Mouse (Mus musculus): ENCODE data around the gene Ppp1r26. TPM values are rescaled to one million over a fixed set of nuclear protein-coding genes. Genes with fewer than 3 reads are reported as not detected.
A peak's percentile ranks its signal among the peaks of the same experiment; 100 is the strongest.

The Ppp1r26 gene
- 6.3 and 6.5 TPM in 2 replicates for polyA plus RNA-seq (2015; fragmentation: Nextera tagmentation; extraction: Ambion mirVana)

- Histone ChIP-seq H3K27me3 (ENCODE audit: control insufficient read depth, insufficient read depth, low read depth, low read length) (no peaks in the 10 kb centered on the region), H3K36me3 (ENCODE audit: control insufficient read depth, insufficient read depth, low read length) (peaks cover 5% of the 10 kb centered on the region; the same call in 1 of the 2 replicates), H3K4me2 (ENCODE audit: low read depth, low read length) (peak within 1 kb of the TSS; percentile 93), H3K4me3 (ENCODE audit: low read length) (peak within 1 kb of the TSS; percentile 65), H3K9ac (ENCODE audit: low read length) (peak within 1 kb of the TSS; percentile 83), H3K4me1 (replicated peaks; ENCODE audit: control insufficient read depth, insufficient read depth, low read length) (peaks cover 8% of the 10 kb centered on the region; the same call in 1 of the 2 replicates), H3K27ac (ENCODE audit: low read length) (peak within 1 kb of the TSS; percentile 77), H3K9me3 (ENCODE audit: control insufficient read depth, low read length) (no peaks in the 10 kb centered on the region)
- under 1% methylated on average over 83 of the region's 118 CpGs for WGBS
- peak; percentile 79 for ATAC-seq (ENCODE audit: low read depth)
Measured at GRCm38 (mm10) chr2:28446515-28447314, at the start of gene Ppp1r26. Ppp1r26 (plus strand) TSS chr2:28446800.

- Histone ChIP-seq H3K4me1 (replicated peaks; ENCODE audit: control insufficient read depth, insufficient read depth, low read length) (no peaks in the 10 kb centered on the region; the same call in 1 of the 2 replicates), H3K9ac (ENCODE audit: low read length) (no peak overlapping the region), H3K9me3 (ENCODE audit: control insufficient read depth, low read length) (no peaks in the 10 kb centered on the region), H3K27ac (ENCODE audit: low read length) (no peak overlapping the region), H3K4me3 (ENCODE audit: low read length) (no peak overlapping the region), H3K27me3 (ENCODE audit: control insufficient read depth, insufficient read depth, low read depth, low read length) (no peaks in the 10 kb centered on the region), H3K36me3 (ENCODE audit: control insufficient read depth, insufficient read depth, low read length) (no peaks in the 10 kb centered on the region), H3K4me2 (ENCODE audit: low read depth, low read length) (no peak overlapping the region)
- no peak for ATAC-seq (ENCODE audit: low read depth)
- WGBS, result 55% methylated on average over 2 of the region's 2 CpGs
Measured at GRCm38 (mm10) chr2:28396928-28397327, 49.7 kb upstream of the Ppp1r26 start.

GRCm38 (mm10) chr2:28397417-28398119, 49.0 kb upstream of the Ppp1r26 start:
- H3K4me1 ChIP-seq (replicated peaks; ENCODE audit: control insufficient read depth, insufficient read depth, low read length), result no peaks in the 10 kb centered on the region; the same call in 1 of the 2 replicates
- no peak overlapping the region for H3K27ac ChIP-seq (ENCODE audit: low read length)
- no peaks in the 10 kb centered on the region for H3K9me3 ChIP-seq (ENCODE audit: control insufficient read depth, low read length)
- H3K4me3 ChIP-seq (ENCODE audit: low read length), result no peak overlapping the region
- H3K9ac ChIP-seq (ENCODE audit: low read length), result no peak overlapping the region
- ATAC-seq (ENCODE audit: low read depth), result no peak
- WGBS, result 68% methylated on average over 4 of the region's 4 CpGs
- H3K36me3 ChIP-seq (ENCODE audit: control insufficient read depth, insufficient read depth, low read length), result no peaks in the 10 kb centered on the region
- no peaks in the 10 kb centered on the region for H3K27me3 ChIP-seq (ENCODE audit: control insufficient read depth, insufficient read depth, low read depth, low read length)
- no peak overlapping the region for H3K4me2 ChIP-seq (ENCODE audit: low read depth, low read length)

- H3K27ac ChIP-seq (ENCODE audit: low read length), result 0 out of 2 replicates have a peak overlapping the region, but pooled peaks have one; percentile 54
Measured at GRCm38 (mm10) chr2:28401647-28402046, 45.0 kb upstream of the Ppp1r26 start.

GRCm38 (mm10) chr2:28402128-28402527, 44.5 kb upstream of the Ppp1r26 start:
- no peaks in the 10 kb centered on the region for H3K9me3 ChIP-seq (ENCODE audit: control insufficient read depth, low read length)
- no peaks in the 10 kb centered on the region for H3K36me3 ChIP-seq (ENCODE audit: control insufficient read depth, insufficient read depth, low read length)
- H3K4me3 ChIP-seq (ENCODE audit: low read length), result no peak overlapping the region
- no peaks in the 10 kb centered on the region; the same call in 1 of the 2 replicates for H3K4me1 ChIP-seq (replicated peaks; ENCODE audit: control insufficient read depth, insufficient read depth, low read length)
- H3K9ac ChIP-seq (ENCODE audit: low read length), result no peak overlapping the region
- ATAC-seq (ENCODE audit: low read depth), result no peak
- H3K27me3 ChIP-seq (ENCODE audit: control insufficient read depth, insufficient read depth, low read depth, low read length), result no peaks in the 10 kb centered on the region
- 0 out of 2 replicates have a peak overlapping the region, but pooled peaks have one; percentile 54 for H3K27ac ChIP-seq (ENCODE audit: low read length)
- H3K4me2 ChIP-seq (ENCODE audit: low read depth, low read length), result no peak overlapping the region

More at GRCm38 (mm10) chr2:28401647-28402046, 45.0 kb upstream of the Ppp1r26 start:
- H3K9me3 ChIP-seq (ENCODE audit: control insufficient read depth, low read length), result no peaks in the 10 kb centered on the region
- H3K36me3 ChIP-seq (ENCODE audit: control insufficient read depth, insufficient read depth, low read length), result no peaks in the 10 kb centered on the region
- peak; percentile 62 for ATAC-seq (ENCODE audit: low read depth)
- no peak overlapping the region for H3K9ac ChIP-seq (ENCODE audit: low read length)
- H3K27me3 ChIP-seq (ENCODE audit: control insufficient read depth, insufficient read depth, low read depth, low read length), result no peaks in the 10 kb centered on the region
- no peak overlapping the region for H3K4me3 ChIP-seq (ENCODE audit: low read length)
- H3K4me1 ChIP-seq (replicated peaks; ENCODE audit: control insufficient read depth, insufficient read depth, low read length), result no peaks in the 10 kb centered on the region; the same call in 1 of the 2 replicates
- 31% methylated on average over 11 of the region's 11 CpGs for WGBS
- H3K4me2 ChIP-seq (ENCODE audit: low read depth, low read length), result no peak overlapping the region

- Histone ChIP-seq H3K27ac (ENCODE audit: low read length) (no peak overlapping the region), H3K4me1 (replicated peaks; ENCODE audit: control insufficient read depth, insufficient read depth, low read length) (no peaks in the 10 kb centered on the region), H3K9ac (ENCODE audit: low read length) (no peak overlapping the region), H3K9me3 (ENCODE audit: control insufficient read depth, low read length) (no peaks in the 10 kb centered on the region), H3K36me3 (ENCODE audit: control insufficient read depth, insufficient read depth, low read length) (no peaks in the 10 kb centered on the region), H3K27me3 (ENCODE audit: control insufficient read depth, insufficient read depth, low read depth, low read length) (no peaks in the 10 kb centered on the region), H3K4me3 (ENCODE audit: low read length) (no peak overlapping the region), H3K4me2 (ENCODE audit: low read depth, low read length) (no peak overlapping the region)
- WGBS, result 25% methylated on average over 7 of the region's 7 CpGs
- ATAC-seq (ENCODE audit: low read depth), result no peak
Measured at GRCm38 (mm10) chr2:28407796-28408195, 38.8 kb upstream of the Ppp1r26 start.

GRCm38 (mm10) chr2:28409144-28409543, 37.5 kb upstream of the Ppp1r26 start:
- H3K4me1 ChIP-seq (replicated peaks; ENCODE audit: control insufficient read depth, insufficient read depth, low read length), result no peaks in the 10 kb centered on the region
- H3K4me3 ChIP-seq (ENCODE audit: low read length), result no peak overlapping the region
- WGBS, result 76% methylated on average over 4 of the region's 4 CpGs
- no peaks in the 10 kb centered on the region for H3K36me3 ChIP-seq (ENCODE audit: control insufficient read depth, insufficient read depth, low read length)
- no peak overlapping the region for H3K9ac ChIP-seq (ENCODE audit: low read length)
- H3K27ac ChIP-seq (ENCODE audit: low read length), result no peak overlapping the region
- no peaks in the 10 kb centered on the region for H3K27me3 ChIP-seq (ENCODE audit: control insufficient read depth, insufficient read depth, low read depth, low read length)
- no peak overlapping the region for H3K4me2 ChIP-seq (ENCODE audit: low read depth, low read length)
- no peak for ATAC-seq (ENCODE audit: low read depth)
- no peaks in the 10 kb centered on the region for H3K9me3 ChIP-seq (ENCODE audit: control insufficient read depth, low read length)

GRCm38 (mm10) chr2:28409566-28409965, 37.0 kb upstream of the Ppp1r26 start:
- Histone ChIP-seq H3K4me1 (replicated peaks; ENCODE audit: control insufficient read depth, insufficient read depth, low read length) (no peaks in the 10 kb centered on the region), H3K27ac (ENCODE audit: low read length) (no peak overlapping the region), H3K4me2 (ENCODE audit: low read depth, low read length) (no peak overlapping the region), H3K27me3 (ENCODE audit: control insufficient read depth, insufficient read depth, low read depth, low read length) (no peaks in the 10 kb centered on the region), H3K36me3 (ENCODE audit: control insufficient read depth, insufficient read depth, low read length) (no peaks in the 10 kb centered on the region), H3K9ac (ENCODE audit: low read length) (no peak overlapping the region), H3K4me3 (ENCODE audit: low read length) (no peak overlapping the region), H3K9me3 (ENCODE audit: control insufficient read depth, low read length) (no peaks in the 10 kb centered on the region)
- ATAC-seq (ENCODE audit: low read depth), result no peak
- WGBS, result 55% methylated on average over 3 of the region's 3 CpGs

GRCm38 (mm10) chr2:28412936-28413335, 33.7 kb upstream of the Ppp1r26 start:
- Histone ChIP-seq H3K27me3 (ENCODE audit: control insufficient read depth, insufficient read depth, low read depth, low read length) (no peaks in the 10 kb centered on the region), H3K9me3 (ENCODE audit: control insufficient read depth, low read length) (no peaks in the 10 kb centered on the region), H3K36me3 (ENCODE audit: control insufficient read depth, insufficient read depth, low read length) (no peaks in the 10 kb centered on the region), H3K9ac (ENCODE audit: low read length) (no peak overlapping the region), H3K4me3 (ENCODE audit: low read length) (no peak overlapping the region), H3K27ac (ENCODE audit: low read length) (no peak overlapping the region), H3K4me1 (replicated peaks; ENCODE audit: control insufficient read depth, insufficient read depth, low read length) (peaks cover 9% of the 10 kb centered on the region), H3K4me2 (ENCODE audit: low read depth, low read length) (no peak overlapping the region)
- ATAC-seq (ENCODE audit: low read depth), result no peak
- 66% methylated on average over 6 of the region's 6 CpGs for WGBS
